Mouse (Mus musculus): ENCODE measurements at regions not wholly inside any gene's neighbourhood (a gene's known extent, or its start where the extent isn't known, plus 50 kb on each side); places are given as distances from the start of the nearest gene placed in this dataset.
"Not testable (repeated sequence)": the region's sequence is repeated elsewhere in the genome, so short reads cannot be mapped to it uniquely, and the experiment has no call there.

GRCm38 (mm10) chr15:8767624-8768571 is 57.3 kb upstream of the Slc1a3 start:
- no peak for DNase-seq (ENCODE audit: low read depth)

GRCm38 (mm10) chr15:8766208-8766607 is 55.6 kb upstream of the Slc1a3 start:
- not testable (repeated sequence) for DNase-seq (ENCODE audit: low read depth)

DNA sequence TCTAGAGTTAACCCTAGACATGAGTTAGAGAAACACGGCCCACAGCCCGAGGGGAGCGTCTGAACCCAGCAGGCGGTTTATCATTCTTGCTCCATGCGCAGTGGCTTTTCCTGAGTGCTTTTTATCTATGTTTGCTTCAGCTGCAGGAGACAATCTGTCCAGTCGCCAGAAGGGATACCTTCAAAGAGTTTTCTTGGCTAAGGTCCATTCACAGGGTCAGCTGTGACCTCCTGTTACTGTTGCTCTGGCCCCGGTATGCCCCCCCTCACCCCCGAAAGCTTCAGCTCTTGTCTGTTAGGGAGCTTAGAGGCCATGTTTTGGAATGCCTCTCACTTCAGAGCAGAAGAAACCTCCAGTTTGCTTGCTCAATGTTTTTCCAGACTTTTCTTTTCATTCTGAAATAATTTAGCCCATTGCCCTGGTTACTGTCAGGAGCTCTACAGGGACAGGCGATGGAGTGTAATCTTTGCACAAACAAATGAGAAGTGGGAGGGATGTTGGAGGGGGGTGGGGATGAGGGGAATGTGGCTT is 51.2 kb upstream of the Slc1a3 start:
- DNase-seq (ENCODE audit: low read depth), result no peak

DNA sequence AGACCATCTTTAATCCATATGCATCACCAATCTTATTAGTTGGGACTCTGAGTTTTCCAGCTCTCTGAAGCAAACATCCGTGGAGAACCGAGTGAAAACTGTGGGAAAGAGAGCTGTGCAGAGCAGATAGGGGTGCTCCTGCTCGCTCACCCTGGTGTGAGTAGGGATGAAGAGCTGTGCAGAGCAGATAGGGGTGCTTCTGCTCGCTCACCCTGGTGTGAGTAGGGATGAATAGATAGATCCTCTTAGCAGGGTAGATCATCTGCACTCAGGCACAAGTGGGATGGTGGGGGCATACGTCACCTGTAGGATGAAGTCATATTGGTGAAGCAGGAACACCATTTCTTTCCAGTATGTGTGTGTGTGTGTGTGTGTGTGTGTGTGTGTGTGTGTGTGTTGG is 50.6 kb upstream of the Slc1a3 start:
- no peak for DNase-seq (ENCODE audit: low read depth)
